Mouse (Mus musculus): ENCODE data around the gene Olfr9.
"Not testable (repeated sequence)": the region's sequence is repeated elsewhere in the genome, so short reads cannot be mapped to it uniquely, and the experiment has no call there.

The Olfr9 gene

DNA sequence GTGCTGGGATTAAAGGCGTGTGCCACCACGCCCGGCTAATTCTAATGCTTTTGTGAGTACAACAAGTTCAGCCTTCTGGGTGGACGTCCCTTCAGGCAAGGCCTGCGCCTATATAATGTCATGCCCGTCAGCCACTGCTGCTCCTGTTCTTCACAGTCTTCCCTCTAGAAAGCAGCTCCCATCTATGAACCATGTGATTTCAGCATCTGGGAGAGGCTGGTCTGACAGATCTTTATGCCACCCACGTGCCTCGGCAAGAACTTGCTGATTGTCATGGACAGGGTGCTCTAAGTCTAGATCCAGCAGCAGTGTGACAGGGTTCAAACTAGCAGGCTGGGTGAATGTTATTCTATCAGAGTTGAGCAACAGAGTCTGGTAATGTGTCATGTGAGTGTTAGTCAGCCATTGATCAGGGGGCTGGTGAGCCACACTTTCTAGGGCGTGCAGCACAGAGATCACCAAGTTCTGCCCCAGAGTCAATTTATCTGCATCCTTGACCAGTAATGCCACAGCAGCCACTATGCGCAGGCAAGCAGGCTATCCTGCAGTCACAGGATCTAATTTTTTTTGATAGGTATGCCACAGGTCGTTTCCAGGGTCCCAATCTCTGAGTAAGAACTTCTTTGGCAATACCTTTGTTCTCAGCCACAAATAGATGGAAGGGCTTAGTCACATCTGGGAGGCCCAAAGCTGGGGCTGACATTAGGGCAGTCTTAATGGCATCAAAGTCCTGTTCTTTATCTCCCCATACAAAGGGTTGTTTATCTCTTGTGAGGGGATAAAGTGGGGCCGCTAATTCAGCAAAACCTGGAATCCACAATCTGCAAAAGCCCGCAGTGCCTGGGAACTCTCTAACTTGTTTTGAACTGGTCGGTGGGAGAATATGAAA is 15.0 kb downstream of the Olfr9 start:
- no peak for DNase-seq (ENCODE audit: low read depth in 1 of 2, low spot score in 2 of 2)

DNA sequence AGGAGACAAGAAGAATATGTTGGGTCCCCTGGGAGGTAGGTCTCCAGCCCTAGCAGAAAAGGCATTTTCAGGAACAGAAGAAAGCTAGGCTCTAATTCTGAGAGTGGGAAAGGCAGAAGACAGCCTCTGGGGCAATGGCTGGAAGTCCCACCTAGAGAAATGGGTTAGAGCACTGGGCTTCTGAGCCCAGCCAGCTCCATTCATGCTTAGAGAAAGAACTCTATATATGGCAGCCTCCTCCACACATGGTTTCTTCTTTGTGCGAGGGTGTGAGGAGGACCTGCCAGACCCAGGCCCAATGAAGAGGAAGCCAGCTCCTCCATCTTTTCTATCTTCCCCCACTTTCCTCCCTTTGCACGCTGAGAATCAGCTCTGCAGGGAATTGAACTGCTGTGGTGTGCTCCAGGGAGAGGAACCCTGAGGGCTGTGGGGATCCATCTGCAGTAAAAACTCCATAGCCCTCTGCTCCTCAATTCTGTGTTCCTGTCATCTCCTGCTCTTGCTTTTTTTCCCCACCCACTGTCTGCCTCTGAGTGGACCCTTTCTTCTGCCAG is 21.1 kb downstream of the Olfr9 start, which contains the start of gene Olfr763:
Gene Olfr763 (plus strand): TSS at position 504 of the 554 bp plus-strand sequence.
- no peak for DNase-seq (ENCODE audit: low read depth in 1 of 2, low spot score in 2 of 2)

DNA sequence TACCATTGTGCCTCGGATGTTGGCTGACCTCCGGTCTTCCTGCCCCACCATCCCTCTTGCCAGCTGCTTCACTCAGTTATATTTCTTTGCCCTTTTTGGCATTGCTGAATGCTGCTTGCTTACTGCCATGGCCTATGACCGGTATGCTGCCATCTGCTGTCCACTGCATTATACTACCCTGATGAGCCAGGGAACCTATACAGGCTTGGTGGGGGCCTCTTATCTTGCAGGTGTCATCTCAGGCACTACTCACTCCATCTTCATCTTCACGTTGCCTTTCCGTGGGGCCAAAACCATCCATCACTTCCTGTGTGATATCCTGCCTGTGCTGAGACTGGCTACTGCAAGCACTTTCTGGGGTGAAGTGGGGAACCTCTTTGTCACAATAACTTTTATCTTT is 22.3 kb downstream of the Olfr9 start:
- not testable (repeated sequence) for DNase-seq (ENCODE audit: low read depth in 1 of 2, low spot score in 2 of 2)

DNA sequence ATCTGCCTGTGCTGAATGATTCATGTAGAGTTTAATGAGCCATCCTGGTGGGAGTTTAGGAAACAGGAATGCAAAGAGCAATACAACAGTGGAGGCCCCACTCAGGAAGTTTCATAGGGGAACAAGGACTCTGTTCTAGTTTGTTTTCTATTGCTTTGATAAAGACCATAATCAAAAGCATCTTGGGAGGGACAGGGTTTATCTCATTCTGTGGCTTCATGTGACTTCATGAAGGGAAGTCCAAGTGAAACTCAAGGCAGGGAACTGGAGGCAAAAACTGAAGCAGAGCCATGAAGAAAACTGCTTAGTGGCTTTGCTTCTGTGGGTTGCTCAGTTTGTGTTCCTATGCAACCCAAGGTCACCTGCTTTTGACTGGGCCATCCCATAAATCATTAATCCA is 25.2 kb downstream of the Olfr9 start:
- no peak for DNase-seq (ENCODE audit: low read depth in 1 of 2, low spot score in 2 of 2)

DNA sequence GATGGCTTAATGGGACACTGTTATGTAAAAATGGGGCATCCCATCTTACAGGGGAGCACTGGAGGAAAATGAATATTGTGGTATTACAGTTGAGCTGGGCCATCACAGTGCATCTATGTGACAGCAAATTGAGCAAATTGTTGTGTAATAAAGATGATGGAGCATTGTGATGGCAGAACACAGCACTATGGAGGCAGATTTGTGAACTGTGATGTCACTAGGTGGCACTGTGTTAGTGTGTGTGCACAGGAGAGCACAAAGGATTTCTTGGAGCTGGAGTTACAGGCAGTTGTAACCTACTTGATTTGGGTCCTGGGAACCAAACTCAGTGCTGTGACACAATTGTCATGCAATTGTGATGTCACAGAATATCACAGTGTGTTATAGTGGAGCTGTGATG is 34.1 kb downstream of the Olfr9 start:
- no peak for DNase-seq (ENCODE audit: low read depth in 1 of 2, low spot score in 2 of 2)

DNA sequence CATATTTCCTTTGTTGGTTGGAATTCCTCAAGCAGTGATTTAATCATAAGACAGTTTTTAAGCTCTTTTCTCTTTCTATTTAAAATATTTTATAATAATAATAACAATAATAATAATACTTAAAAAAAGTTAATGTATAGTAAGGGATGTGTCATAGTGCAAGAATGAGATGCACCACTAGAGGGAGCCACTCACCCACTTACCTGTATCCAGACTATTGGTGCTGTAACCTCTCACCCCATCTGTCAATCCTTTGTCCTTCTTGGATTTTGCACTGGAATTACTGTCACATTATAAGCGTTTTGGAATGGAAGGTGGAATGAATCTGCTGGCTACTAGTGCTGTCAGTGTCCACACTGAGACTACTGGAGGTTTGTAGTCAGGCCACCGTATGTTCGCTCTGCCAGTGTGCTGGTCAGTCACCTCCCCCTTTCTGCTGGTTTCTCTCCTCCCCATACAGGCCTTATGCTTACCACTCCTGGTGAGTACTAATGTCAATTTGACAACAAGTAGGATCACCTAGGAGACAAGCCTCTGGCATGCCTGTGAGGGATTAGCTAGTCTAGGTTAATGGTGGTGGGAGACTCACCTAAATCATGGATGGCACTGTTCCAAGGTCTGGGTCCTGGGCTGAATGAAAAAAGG is 36.9 kb downstream of the Olfr9 start:
- DNase-seq (ENCODE audit: low read depth in 1 of 2, low spot score in 2 of 2): no peak

DNA sequence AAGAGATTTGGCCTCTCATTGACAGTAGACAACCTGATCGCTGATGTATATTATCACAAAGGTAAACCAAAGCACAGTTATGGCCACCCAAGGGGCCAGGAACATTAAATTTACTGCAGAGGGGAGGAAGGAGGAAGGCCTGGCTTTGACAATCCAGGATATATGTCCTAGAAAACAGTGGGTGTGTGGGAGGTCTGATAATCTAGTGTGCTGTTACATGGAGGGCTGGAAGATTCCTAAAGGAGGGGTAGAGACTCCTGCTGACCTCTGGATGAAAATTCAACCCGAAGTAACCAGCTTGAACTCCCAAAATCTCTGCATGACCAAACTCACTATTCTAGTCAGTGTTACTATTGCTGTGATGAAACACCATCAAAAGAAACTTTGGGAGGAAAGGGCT is 39.1 kb downstream of the Olfr9 start:
- DNase-seq (ENCODE audit: low read depth in 1 of 2, low spot score in 2 of 2): no peak

DNA sequence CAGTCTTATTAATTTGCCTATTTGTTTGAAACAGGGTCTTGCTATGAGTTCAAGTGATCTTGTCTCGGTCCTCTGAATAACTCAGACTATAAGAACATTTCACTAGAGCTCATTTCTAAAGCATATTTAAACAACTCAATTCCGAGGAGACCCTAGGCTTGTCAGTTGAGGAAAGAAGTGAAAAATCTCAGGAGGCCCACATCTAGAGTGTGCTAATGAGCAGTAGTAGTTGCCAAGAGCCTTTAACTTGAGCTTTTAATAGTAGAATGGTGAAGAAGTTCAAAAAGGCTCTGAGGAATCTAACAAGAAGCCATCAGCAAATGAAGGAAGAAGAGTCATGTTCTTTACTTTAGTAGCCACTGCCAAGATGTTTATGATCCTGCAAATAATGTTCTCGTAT is 50.6 kb downstream of the Olfr9 start, which contains the start of gene Olfr764-ps1:
Gene Olfr764-ps1 (minus strand): TSS at position 101 of the 400 bp plus-strand sequence.
- no peak for DNase-seq (ENCODE audit: low read depth in 1 of 2, low spot score in 2 of 2)

All from monocyte, adult 2 months (primary cell).